Mouse (Mus musculus) C2C12 (cell line): Measurements from ENCODE around the gene Rbm33. TPM values are rescaled to one million over a fixed set of nuclear protein-coding genes. Genes with fewer than 3 reads are reported as not detected.

Experiments
- H3K27me3 ChIP-seq: one replicate; pipeline ENCODE4 v1.6.1; 2011; ENCODE audit not compliant: control insufficient read depth, insufficient read depth, insufficient read length
- H3K36me3 ChIP-seq: one replicate; pipeline ENCODE4 v1.6.1; 2011; ENCODE audit not compliant: control insufficient read depth, insufficient read depth
- H3K4me3 ChIP-seq: one replicate; pipeline ENCODE4 v1.5.1; 2011; ENCODE audit warnings: mild to moderate bottlenecking, control low read depth; ENCODE audit not compliant: poor library complexity, insufficient read depth, severe bottlenecking
- H3K79me2 ChIP-seq: one replicate; pipeline ENCODE4 v1.6.1; 2011; ENCODE audit not compliant: control insufficient read depth, insufficient read depth
- H3K79me3 ChIP-seq: one replicate; pipeline ENCODE4 v1.6.1; 2011; ENCODE audit warnings: low read depth, control low read depth
- H3ac ChIP-seq: one replicate; pipeline ENCODE3; 2011; ENCODE audit warnings: low read depth; ENCODE audit not compliant: control insufficient read depth, insufficient read length
- CEBPB ChIP-seq: IDR thresholded peaks from one replicate; pipeline ENCODE4 v1.6.1; 2011; ENCODE audit warnings: low read depth, mild to moderate bottlenecking, control low read depth, moderate library complexity
- CTCF ChIP-seq: IDR thresholded peaks from one replicate; pipeline ENCODE4 v1.5.1; 2011; ENCODE audit not compliant: control insufficient read depth, insufficient read depth, insufficient read length
- FOSL1 ChIP-seq: IDR thresholded peaks from one replicate; pipeline ENCODE4 v1.8.0; 2011; ENCODE audit warnings: mild to moderate bottlenecking, low read length; ENCODE audit not compliant: poor library complexity, insufficient read depth, severe bottlenecking
- MAX ChIP-seq: IDR thresholded peaks from one replicate; pipeline ENCODE4 v1.6.1; 2011; ENCODE audit warnings: mild to moderate bottlenecking, control low read depth
- MYOD1 ChIP-seq: IDR thresholded peaks from one replicate; pipeline ENCODE4 v1.6.1; 2011; ENCODE audit warnings: low read depth; ENCODE audit not compliant: control insufficient read depth, insufficient read length
- MYOG ChIP-seq: IDR thresholded peaks from one replicate; pipeline ENCODE4 v1.6.1; 2011; ENCODE audit not compliant: control insufficient read depth, insufficient read length; ENCODE audit errors: extremely low read depth
- USF1 ChIP-seq: IDR thresholded peaks from one replicate; pipeline ENCODE4 v1.6.1; 2011; ENCODE audit warnings: low read depth, mild to moderate bottlenecking, control low read depth, moderate library complexity
- polyA plus RNA-seq: library from polyadenylated mRNA; unstranded; fragments of >200 nt; fragmentation: generic; extraction: Trizol; gene quantifications from one replicate; pipeline ENCODE4 v1.2.1, GENCODE M21; 2012; ENCODE audit warnings: missing spikeins

Gene Rbm33
- polyA plus RNA-seq, 1 experiment = 10.1 TPM

- Histone ChIP-seq H3ac (no peak overlapping the region), H3K79me3 (no peaks in the 10 kb centered on the region), H3K36me3 (no peaks in the 10 kb centered on the region), H3K4me3 (no peak overlapping the region), H3K27me3 (peaks cover 81% of the 10 kb centered on the region), H3K79me2 (no peaks in the 10 kb centered on the region)
- no peak for TF ChIP-seq USF1
Measured at GRCm38 (mm10) chr5:28464361-28465098, 147.6 kb downstream of the Rbm33 start.

DNA sequence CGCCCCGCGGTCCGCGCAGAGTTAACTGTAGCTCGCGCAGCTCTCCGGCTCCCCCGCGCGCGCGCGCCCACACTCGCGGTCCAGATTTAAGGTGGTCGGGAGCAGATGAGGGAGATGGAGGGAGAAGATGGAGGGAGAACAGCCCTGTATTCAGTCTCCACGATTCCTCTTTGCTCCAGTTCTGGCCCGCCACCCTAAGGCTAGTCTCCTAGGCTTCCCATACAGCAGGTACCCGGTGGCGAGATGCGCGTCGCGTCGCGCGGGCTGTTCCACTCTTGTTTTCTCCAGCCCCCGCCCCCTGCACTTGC, 148.1 kb downstream of the Rbm33 start:
- Histone ChIP-seq H3K79me3 (no peaks in the 10 kb centered on the region), H3ac (no peak overlapping the region), H3K4me3 (no peak overlapping the region), H3K27me3 (peaks cover 76% of the 10 kb centered on the region), H3K36me3 (no peaks in the 10 kb centered on the region), H3K79me2 (no peaks in the 10 kb centered on the region)
- TF ChIP-seq MAX (no peak), CTCF (no peak), FOSL1 (no peak), CEBPB (no peak)

GRCm38 (mm10) chr5:28465526-28465925, 148.6 kb downstream of the Rbm33 start:
- no peak overlapping the region for H3K4me3 ChIP-seq
- H3K79me3 ChIP-seq = no peaks in the 10 kb centered on the region
- H3ac ChIP-seq = no peak overlapping the region
- H3K79me2 ChIP-seq = no peaks in the 10 kb centered on the region
- H3K27me3 ChIP-seq = peaks cover 71% of the 10 kb centered on the region
- H3K36me3 ChIP-seq = no peaks in the 10 kb centered on the region
- no peak for TF ChIP-seq CTCF
- TF ChIP-seq USF1 = no peak
- no peak for TF ChIP-seq FOSL1
- no peak for TF ChIP-seq CEBPB
- TF ChIP-seq MYOD1 = no peak
- no peak for TF ChIP-seq MYOG
- no peak for TF ChIP-seq MAX

GRCm38 (mm10) chr5:28466351-28466750, 149.4 kb downstream of the Rbm33 start:
- Histone ChIP-seq H3K36me3 (no peaks in the 10 kb centered on the region), H3ac (no peak overlapping the region), H3K4me3 (no peak overlapping the region)

GRCm38 (mm10) chr5:28466760-28467306, 149.9 kb downstream of the Rbm33 start, which contains the start of gene Shh:
Gene Shh (minus strand): TSS chr5:28467256.
- peaks cover 59% of the 10 kb centered on the region for H3K27me3 ChIP-seq
- no peaks in the 10 kb centered on the region for H3K79me3 ChIP-seq
- no peaks in the 10 kb centered on the region for H3K36me3 ChIP-seq
- no peaks in the 10 kb centered on the region for H3K79me2 ChIP-seq
- no peak within 1 kb of the TSS for H3K4me3 ChIP-seq
- TF ChIP-seq MYOG (no peak), CTCF (no peak), FOSL1 (no peak), MAX (no peak), USF1 (no peak), MYOD1 (no peak), CEBPB (no peak)
- no peak within 1 kb of the TSS for H3ac ChIP-seq

More at GRCm38 (mm10) chr5:28466351-28466750, 149.4 kb downstream of the Rbm33 start:
- TF ChIP-seq MYOD1 = no peak
- no peak for TF ChIP-seq FOSL1
- no peak for TF ChIP-seq CTCF
- no peak for TF ChIP-seq MYOG
- Histone ChIP-seq H3K79me3 (no peaks in the 10 kb centered on the region), H3K79me2 (no peaks in the 10 kb centered on the region), H3K27me3 (peaks cover 64% of the 10 kb centered on the region)

Other genes starting within 250 kb of the Rbm33 start
- gene Insig1, start 245.8 kb upstream of the Rbm33 start, polyA plus RNA-seq = 48.8 TPM
- gene En2, start 151.4 kb upstream of the Rbm33 start, polyA plus RNA-seq = not detected
- not detected for gene Cnpy1, start 71.3 kb upstream of the Rbm33 start, polyA plus RNA-seq
- not detected for gene Shh, start 150.1 kb downstream of the Rbm33 start, polyA plus RNA-seq